In genomic region chr16:94782110-94782946, GRCm38 (mm10) we compare ENCODE assay signal across 10 mouse cellular contexts.
DNase-seq lines count a peak whose midpoint lies in the region; ATAC-seq and TF ChIP-seq lines count a peak whose summit lies in the region.
"Had no signal": no experiment of that assay in that cellular context is flagged by ENCODE, and none has a peak within 500 bp of the region (broad histone marks: within the 10 kb centered on the region; RNA-seq: fewer than 3 reads in every experiment).

No protein-coding gene starts in this region.

- WGBS in neural tube, embryonic 14.5 days: 55% methylated on average over 24 of the region's 24 CpGs
- WGBS in forebrain, embryonic 12.5 days: 83% methylated on average over 24 of the region's 24 CpGs

- H3K9me3 ChIP-seq in neural tube, embryonic 14.5 days (ENCODE audit: control insufficient read depth, low read length): no peaks in the 10 kb centered on the region
- H3K9me3 ChIP-seq in forebrain, embryonic 12.5 days: no peaks in the 10 kb centered on the region

- peaks cover 8% of the 10 kb centered on the region for H3K4me1 ChIP-seq in cortical plate, adult 2 months (ENCODE audit: control insufficient read depth, insufficient read depth, low read length)
- H3K4me1 ChIP-seq in neural tube, embryonic 14.5 days (ENCODE audit: control insufficient read depth, insufficient read depth, low read length): no peaks in the 10 kb centered on the region; the same call in 1 of the 2 replicates
- no peaks in the 10 kb centered on the region; the same call in 1 of the 2 replicates for H3K4me1 ChIP-seq in forebrain, embryonic 12.5 days

- 0 out of 2 replicates have a peak, but pooled peaks have one; percentile 26 for TF ChIP-seq POLR2A in cortical plate, adult 2 months (IDR thresholded peaks at IDR 0.05; ENCODE audit: extremely low read depth, insufficient read depth, low read length)

- H3K4me2 ChIP-seq in neural tube, embryonic 14.5 days (ENCODE audit: low read depth, low read length): peak overlapping the region; percentile 27
- no peak overlapping the region for H3K4me2 ChIP-seq in forebrain, embryonic 12.5 days

- no peak for ATAC-seq in neural tube, embryonic 14.5 days (ENCODE audit: low read depth)
- ATAC-seq in forebrain, embryonic 12.5 days (ENCODE audit: low FRiP score): no peak
- ATAC-seq: Patski had no signal

- intact Hi-C loops in left cerebral cortex, postnatal 4 days (cut with DNase I): no loop called here

- no peaks in the 10 kb centered on the region for H3K27me3 ChIP-seq in neural tube, embryonic 14.5 days (ENCODE audit: control insufficient read depth, insufficient read depth, low read length)
- peaks cover 2% of the 10 kb centered on the region; the same call in 1 of the 2 replicates for H3K27me3 ChIP-seq in forebrain, embryonic 12.5 days

- H3K4me3 ChIP-seq in cortical plate, adult 2 months (ENCODE audit: insufficient read depth, low read length): peak overlapping the region; percentile 5; the same call in 1 of the 2 replicates
- H3K4me3 ChIP-seq in neural tube, embryonic 14.5 days (ENCODE audit: low read depth, low read length): no peak overlapping the region
- H3K4me3 ChIP-seq in forebrain, embryonic 12.5 days (replicated peaks): no peak overlapping the region

- H3K27ac ChIP-seq in cortical plate, adult 2 months (ENCODE audit: insufficient read depth, low read length): peak overlapping the region; percentile 71
- H3K27ac ChIP-seq in neural tube, embryonic 14.5 days (ENCODE audit: low read depth, low read length): no peak overlapping the region
- no peak overlapping the region for H3K27ac ChIP-seq in forebrain, embryonic 12.5 days

- peak; percentile 51 for DNase-seq in left cerebral cortex, adult 11 months (ENCODE audit: low spot score)
- no peak for DNase-seq in left cerebral cortex, postnatal 4 days
- peak; percentile 55 to 78 for DNase-seq in layer of hippocampus, adult 18-20 months (ENCODE audit: low spot score in 2 of 2)
- DNase-seq in adrenal gland, postnatal 36 days: no peak
- no peak for DNase-seq in embryo, embryonic 9.5 days (ENCODE audit: extremely low spot score)
- DNase-seq: thymus, postnatal 14 days had no signal

- no peaks in the 10 kb centered on the region for H3K36me3 ChIP-seq in neural tube, embryonic 14.5 days (ENCODE audit: control insufficient read depth, insufficient read depth, low read length)
- no peaks in the 10 kb centered on the region for H3K36me3 ChIP-seq in forebrain, embryonic 12.5 days (replicated peaks)

- no peak for TF ChIP-seq CTCF in cortical plate, adult 2 months (IDR thresholded peaks at IDR 0.05; ENCODE audit: extremely low read depth, insufficient read depth, low read length)

- no peak overlapping the region for H3K9ac ChIP-seq in neural tube, embryonic 14.5 days (replicated peaks; ENCODE audit: low read depth, low read length)
- H3K9ac ChIP-seq in forebrain, embryonic 12.5 days: no peak overlapping the region

Comparison
In these comparisons a context has a peak if more than half of its experiments do, and no peak if none do; other contexts are left out.
1. DNase-seq: peak in left cerebral cortex, adult 11 months (single experiment) and layer of hippocampus, adult 18-20 months (2 of 2); none in left cerebral cortex, postnatal 4 days (single experiment), adrenal gland, postnatal 36 days (0 of 2) and embryo, embryonic 9.5 days (single experiment).